Comparison of ENCODE assay signal across 30 mouse cellular contexts in genomic region chr17:72278296-72278695, GRCm38 (mm10).
A peak's percentile ranks its signal among the peaks of the same experiment; 100 is the strongest.
DNase-seq lines count a peak whose midpoint lies in the region; ATAC-seq and TF ChIP-seq lines count a peak whose summit lies in the region.
"Had no signal": no experiment of that assay in that cellular context is flagged by ENCODE, and none has a peak within 500 bp of the region (broad histone marks: within the 10 kb centered on the region; RNA-seq: fewer than 3 reads in every experiment).

No protein-coding gene starts in this region.

- no peak overlapping the region for H3K9ac ChIP-seq in liver, postnatal 0 days (replicated peaks)
- H3K9ac ChIP-seq in liver, embryonic 12.5 days: no peak overlapping the region
- H3K9ac ChIP-seq: heart, embryonic 15.5 days; hindbrain, embryonic 12.5 days; kidney, embryonic 15.5 days; limb, embryonic 15.5 days; liver, embryonic 14.5 days; lung, embryonic 15.5 days; neural tube, embryonic 13.5 days had no signal

- H3K4me1 ChIP-seq in liver, postnatal 0 days (ENCODE audit: insufficient read depth): no peaks in the 10 kb centered on the region
- no peaks in the 10 kb centered on the region for H3K4me1 ChIP-seq in liver, embryonic 12.5 days
- H3K4me1 ChIP-seq: heart, embryonic 10.5 days; hindbrain, embryonic 12.5 days; kidney, embryonic 15.5 days; limb, embryonic 10.5 days; limb, embryonic 15.5 days; midbrain, embryonic 10.5 days; neural tube, embryonic 13.5 days had no signal

- in situ Hi-C loops in Patski (cut with MboI; ENCODE audit: low pct_unique_long_range_greater_than_20kb): no loop called here

- no peak overlapping the region for H3K27ac ChIP-seq in liver, postnatal 0 days (ENCODE audit: low read depth)
- H3K27ac ChIP-seq in liver, embryonic 12.5 days: no peak overlapping the region
- H3K27ac ChIP-seq: gastrocnemius, adult 2 months; heart, embryonic 10.5 days; heart, embryonic 15.5 days; hindbrain, embryonic 12.5 days; kidney, embryonic 15.5 days; limb, embryonic 10.5 days; limb, embryonic 15.5 days; liver, embryonic 14.5 days; lung, embryonic 15.5 days; midbrain, embryonic 10.5 days; neural tube, embryonic 13.5 days had no signal

- no peak overlapping the region for H3K4me2 ChIP-seq in liver, postnatal 0 days (ENCODE audit: low read depth, low read length)
- H3K4me2 ChIP-seq in liver, embryonic 12.5 days: no peak overlapping the region
- H3K4me2 ChIP-seq: heart, embryonic 15.5 days; hindbrain, embryonic 12.5 days; kidney, embryonic 15.5 days; limb, embryonic 15.5 days; lung, embryonic 15.5 days; neural tube, embryonic 13.5 days had no signal

- H3K27me3 ChIP-seq in liver, postnatal 0 days (ENCODE audit: insufficient read depth, low read length): no peaks in the 10 kb centered on the region
- no peaks in the 10 kb centered on the region for H3K27me3 ChIP-seq in liver, embryonic 12.5 days (replicated peaks)
- H3K27me3 ChIP-seq in Patski: peaks cover 4% of the 10 kb centered on the region
- H3K27me3 ChIP-seq: heart, embryonic 15.5 days; hindbrain, embryonic 12.5 days; kidney, embryonic 15.5 days; limb, embryonic 15.5 days; lung, embryonic 15.5 days; neural tube, embryonic 13.5 days had no signal

- H3K36me3 ChIP-seq in liver, postnatal 0 days (replicated peaks; ENCODE audit: insufficient read depth, low read length): no peaks in the 10 kb centered on the region
- no peaks in the 10 kb centered on the region for H3K36me3 ChIP-seq in liver, embryonic 12.5 days
- H3K36me3 ChIP-seq: heart, embryonic 10.5 days; heart, embryonic 15.5 days; hindbrain, embryonic 12.5 days; kidney, embryonic 15.5 days; limb, embryonic 10.5 days; limb, embryonic 15.5 days; lung, embryonic 15.5 days; midbrain, embryonic 10.5 days; neural tube, embryonic 13.5 days had no signal

- POLR2A ChIA-PET in Patski (lab: Charles Lee): no interaction called here

- no peak for TF ChIP-seq EP300 in liver, postnatal 0 days (IDR thresholded peaks at IDR 0.05; ENCODE audit: low read depth)

- no peak for ATAC-seq in liver, postnatal 0 days
- no peak for ATAC-seq in liver, embryonic 12.5 days
- ATAC-seq in Patski: no peak
- ATAC-seq: activated CD4-positive, CD25-positive, alpha-beta regulatory T cell, adult 4 months; forebrain, embryonic 16.5 days; midbrain, embryonic 16.5 days had no signal

- no peaks in the 10 kb centered on the region for H3K9me3 ChIP-seq in liver, postnatal 0 days (ENCODE audit: low read length)
- H3K9me3 ChIP-seq in liver, embryonic 12.5 days (replicated peaks): 0 out of 2 replicates have a peak, but pooled peaks cover 10% of the 10 kb centered on the region
- H3K9me3 ChIP-seq: heart, embryonic 15.5 days; kidney, embryonic 15.5 days; limb, embryonic 10.5 days; limb, embryonic 15.5 days; lung, embryonic 15.5 days; neural tube, embryonic 13.5 days had no signal

- no peak overlapping the region for H3K4me3 ChIP-seq in liver, postnatal 0 days (ENCODE audit: low read depth, low read length)
- H3K4me3 ChIP-seq in liver, embryonic 12.5 days: no peak overlapping the region
- H3K4me3 ChIP-seq: erythroblast, embryonic 14.5 days; gastrocnemius, adult 2 months; heart, embryonic 10.5 days; heart, embryonic 15.5 days; hindbrain, embryonic 12.5 days; kidney, embryonic 15.5 days; limb, embryonic 10.5 days; limb, embryonic 15.5 days; lung, embryonic 15.5 days; midbrain, embryonic 10.5 days; myocyte; neural tube, embryonic 13.5 days had no signal

- DNase-seq in heart, adult 11 months: peak; percentile 64
- DNase-seq in heart, adult 8-10 months (ENCODE audit: low spot score): no peak
- no peak for DNase-seq in liver, postnatal 0 days
- no peak for DNase-seq in Patski (ENCODE audit: low read depth, low spot score)
- no peak for DNase-seq in spleen, postnatal 14 days (ENCODE audit: low spot score in 2 of 2)
- DNase-seq in layer of hippocampus, adult 18-20 months (ENCODE audit: low spot score in 2 of 2): no peak
- DNase-seq: adrenal gland, adult 2 months; adrenal gland, postnatal 36 days; cerebellum, adult 18-20 months; cerebellum, postnatal 10 days; gastrocnemius, adult 2 months; gastrocnemius, postnatal 36 days; kidney, adult 18-20 months; kidney, postnatal 36 days had no signal

- CTCF ChIA-PET in Patski (lab: Charles Lee): interaction anchor here (1.0 kb wide), 2 partner anchors 8 to 51 kb away, joined by 3 to 4 read pairs; no protein-coding TSS in a partner anchor

- 0 out of 2 replicates have a peak, but pooled peaks have one; percentile 7 for TF ChIP-seq CTCF in liver, postnatal 0 days (IDR thresholded peaks at IDR 0.05; ENCODE audit: low read depth)
- peak; percentile 51 for TF ChIP-seq CTCF in Patski (IDR thresholded peaks at IDR 0.05)
